In genomic region chr10:95254046-95254445, GRCm38 (mm10) we compare ENCODE assay signal across 9 mouse cellular contexts.
DNase-seq lines count a peak whose midpoint lies in the region; ATAC-seq and TF ChIP-seq lines count a peak whose summit lies in the region.
"Had no signal": no experiment of that assay in that cellular context is flagged by ENCODE, and none has a peak within 500 bp of the region (broad histone marks: within the 10 kb centered on the region; RNA-seq: fewer than 3 reads in every experiment).

No protein-coding gene starts in this region.

- no peak for TF ChIP-seq CTCF in E14TG2a.4 (conservative IDR thresholded peaks at IDR 0.05; ENCODE audit: low read length)

- H3K27me3 ChIP-seq in heart, embryonic 15.5 days = no peaks in the 10 kb centered on the region
- H3K27me3 ChIP-seq in E14TG2a.4 (ENCODE audit: insufficient read depth, low read length) = no peaks in the 10 kb centered on the region
- H3K27me3 ChIP-seq in limb, embryonic 10.5 days (ENCODE audit: low read depth, poor library complexity, severe bottlenecking) = peaks cover 6% of the 10 kb centered on the region; the same call in 1 of the 2 replicates
- H3K27me3 ChIP-seq: embryonic facial prominence, embryonic 15.5 days had no signal

- no peak overlapping the region for H3K4me3 ChIP-seq in heart, embryonic 15.5 days
- H3K4me3 ChIP-seq in E14TG2a.4 (replicated peaks; ENCODE audit: low read length) = peak overlapping the region; percentile 57
- no peak overlapping the region for H3K4me3 ChIP-seq in limb, embryonic 10.5 days
- H3K4me3 ChIP-seq: embryonic facial prominence, embryonic 15.5 days had no signal

- H3K36me3 ChIP-seq in heart, embryonic 15.5 days = no peaks in the 10 kb centered on the region
- H3K36me3 ChIP-seq in E14TG2a.4 (ENCODE audit: insufficient read depth, low read length) = peaks cover 4% of the 10 kb centered on the region; the same call in 1 of the 2 replicates
- no peaks in the 10 kb centered on the region for H3K36me3 ChIP-seq in limb, embryonic 10.5 days
- H3K36me3 ChIP-seq: embryonic facial prominence, embryonic 15.5 days had no signal

- no peak for ATAC-seq in heart, embryonic 15.5 days (replicated peaks; ENCODE audit: insufficient number of reproducible peaks, insufficient read depth, low FRiP score, low read depth)

- H3K4me1 ChIP-seq in heart, embryonic 15.5 days (replicated peaks) = peaks cover 13% of the 10 kb centered on the region
- H3K4me1 ChIP-seq in E14TG2a.4 (replicated peaks; ENCODE audit: low read depth, low read length) = peaks cover 96% of the 10 kb centered on the region
- peaks cover 43% of the 10 kb centered on the region for H3K4me1 ChIP-seq in limb, embryonic 10.5 days

- no peak overlapping the region for H3K27ac ChIP-seq in heart, embryonic 15.5 days
- H3K27ac ChIP-seq in limb, embryonic 10.5 days = peak overlapping the region; percentile 76; the same call in 1 of the 2 replicates

- no peak overlapping the region for H3K9ac ChIP-seq in heart, embryonic 15.5 days
- H3K9ac ChIP-seq: embryonic facial prominence, embryonic 15.5 days had no signal

- intact Hi-C loops in heart, postnatal 14 days (cut with DNase I) = no loop called here

- WGBS in heart, embryonic 15.5 days = 59% methylated on average over 3 of the region's 3 CpGs
- 69% methylated on average over 3 of the region's 3 CpGs for WGBS in limb, embryonic 10.5 days

- DNase-seq in heart, postnatal 14 days = no peak
- peak; percentile 45 for DNase-seq in ZHBTc4 (ENCODE audit: low read depth, low spot score)
- DNase-seq in limb, embryonic 10.5 days (ENCODE audit: low spot score) = no peak
- DNase-seq in left cerebral cortex, adult 9 months (ENCODE audit: low spot score in 2 of 2) = no peak
- no peak for DNase-seq in adrenal gland, adult (ENCODE audit: inconsistent age in 2 of 2, low spot score in 1 of 2)
- DNase-seq: thymus, postnatal 25 days had no signal

- H3K9me3 ChIP-seq in heart, embryonic 15.5 days (replicated peaks) = no peaks in the 10 kb centered on the region
- no peaks in the 10 kb centered on the region for H3K9me3 ChIP-seq in E14TG2a.4 (ENCODE audit: low read length)
- no peaks in the 10 kb centered on the region for H3K9me3 ChIP-seq in limb, embryonic 10.5 days (replicated peaks)
- H3K9me3 ChIP-seq: embryonic facial prominence, embryonic 15.5 days had no signal

- peak overlapping the region; percentile 3; the same call in 1 of the 2 replicates for H3K4me2 ChIP-seq in heart, embryonic 15.5 days
